Mouse (Mus musculus): ENCODE data around the gene Cpeb4. TPM values are rescaled to one million over a fixed set of nuclear protein-coding genes. Genes with fewer than 3 reads are reported as not detected.

Cpeb4 gene
- total and polyA plus RNA-seq, 2 experiments, result 9.0 to 30.6 TPM

- DNase-seq (ENCODE audit: extremely low read depth, low read depth, low spot score), result peak; percentile 60
- H3K36me3 ChIP-seq (ENCODE audit: control insufficient read depth, insufficient read depth, low read length), result no peaks in the 10 kb centered on the region
- no peaks in the 10 kb centered on the region for H3K79me2 ChIP-seq (ENCODE audit: control insufficient read depth, insufficient read depth, low read length)
- H3K4me3 ChIP-seq (ENCODE audit: insufficient read depth, low read depth, low read length), result peak overlapping the region; percentile 47
- WGBS, result 2% methylated on average over 17 of the region's 17 CpGs
- H3K27ac ChIP-seq (replicated peaks; ENCODE audit: insufficient read depth, low read depth, low read length), result no peak overlapping the region
- H3K27me3 ChIP-seq (ENCODE audit: control insufficient read depth, insufficient read depth, low read length), result no peaks in the 10 kb centered on the region
- TF ChIP-seq CTCF (IDR thresholded peaks at IDR 0.05; ENCODE audit: low read depth, low read length), result peak; percentile 53
- TF ChIP-seq POLR2A (IDR thresholded peaks at IDR 0.05; ENCODE audit: extremely low read depth, insufficient read depth, low read length), result no peak
- peaks cover 4% of the 10 kb centered on the region; the same call in 1 of the 2 replicates for H3K4me1 ChIP-seq (ENCODE audit: control insufficient read depth, insufficient read depth, low read length)
- H3K9ac ChIP-seq (ENCODE audit: low read depth, low read length), result peak overlapping the region; percentile 57
Measured at GRCm38 (mm10) chr11:31949331-31949785, 77.3 kb downstream of the Cpeb4 start.

DNA sequence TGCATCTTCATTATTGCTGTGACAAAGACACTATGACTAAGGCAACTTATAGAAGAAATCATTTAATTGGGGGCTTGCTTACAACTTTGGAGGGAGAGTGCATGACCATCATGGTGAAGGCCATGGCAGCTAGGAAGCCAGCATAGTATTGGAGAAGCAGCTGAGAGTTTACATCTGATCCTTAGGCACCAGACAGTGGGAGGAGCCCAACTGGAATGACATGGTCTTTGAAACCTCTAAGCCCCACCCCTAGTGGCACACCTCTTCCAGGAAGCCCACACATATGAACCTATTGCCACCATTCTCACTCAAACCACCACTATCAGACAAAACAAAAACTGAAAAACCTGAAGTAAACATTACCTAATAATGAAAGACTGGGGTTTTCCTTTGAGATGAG, 88.1 kb downstream of the Cpeb4 start:
- Histone ChIP-seq H3K36me3 (ENCODE audit: control insufficient read depth, insufficient read depth, low read length) (no peaks in the 10 kb centered on the region), H3K27ac (replicated peaks; ENCODE audit: insufficient read depth, low read depth, low read length) (no peak overlapping the region), H3K27me3 (ENCODE audit: control insufficient read depth, insufficient read depth, low read length) (no peaks in the 10 kb centered on the region), H3K4me1 (ENCODE audit: control insufficient read depth, insufficient read depth, low read length) (no peaks in the 10 kb centered on the region), H3K79me2 (ENCODE audit: control insufficient read depth, insufficient read depth, low read length) (no peaks in the 10 kb centered on the region), H3K4me3 (ENCODE audit: insufficient read depth, low read depth, low read length) (no peak overlapping the region), H3K9ac (ENCODE audit: low read depth, low read length) (no peak overlapping the region)
- TF ChIP-seq POLR2A (IDR thresholded peaks at IDR 0.05; ENCODE audit: extremely low read depth, insufficient read depth, low read length), result no peak
- no peak for TF ChIP-seq CTCF (IDR thresholded peaks at IDR 0.05; ENCODE audit: low read depth, low read length)
- DNase-seq (ENCODE audit: extremely low read depth, low read depth, low spot score), result no peak

GRCm38 (mm10) chr11:31963993-31964392, 92.0 kb downstream of the Cpeb4 start:
- 100% methylated on average over 1 of the region's 1 CpGs for WGBS
- Histone ChIP-seq H3K4me1 (ENCODE audit: control insufficient read depth, insufficient read depth, low read length) (no peaks in the 10 kb centered on the region), H3K36me3 (ENCODE audit: control insufficient read depth, insufficient read depth, low read length) (no peaks in the 10 kb centered on the region), H3K79me2 (ENCODE audit: control insufficient read depth, insufficient read depth, low read length) (no peaks in the 10 kb centered on the region), H3K27me3 (ENCODE audit: control insufficient read depth, insufficient read depth, low read length) (no peaks in the 10 kb centered on the region), H3K4me3 (ENCODE audit: insufficient read depth, low read depth, low read length) (no peak overlapping the region), H3K9ac (ENCODE audit: low read depth, low read length) (no peak overlapping the region), H3K27ac (replicated peaks; ENCODE audit: insufficient read depth, low read depth, low read length) (no peak overlapping the region)
- no peak for TF ChIP-seq POLR2A (IDR thresholded peaks at IDR 0.05; ENCODE audit: extremely low read depth, insufficient read depth, low read length)
- no peak for TF ChIP-seq CTCF (IDR thresholded peaks at IDR 0.05; ENCODE audit: low read depth, low read length)
- DNase-seq (ENCODE audit: extremely low read depth, low read depth, low spot score), result no peak

GRCm38 (mm10) chr11:31965256-31966134, 93.5 kb downstream of the Cpeb4 start, which contains the start of gene 4930524B15Rik:
TSS of gene 4930524B15Rik (plus strand) at chr11:31965592.
- Histone ChIP-seq H3K4me1 (ENCODE audit: control insufficient read depth, insufficient read depth, low read length) (no peaks in the 10 kb centered on the region), H3K27ac (replicated peaks; ENCODE audit: insufficient read depth, low read depth, low read length) (no peak within 1 kb of the TSS), H3K9ac (ENCODE audit: low read depth, low read length) (peak within 1 kb of the TSS; percentile 21; the same call in 1 of the 2 replicates), H3K4me3 (ENCODE audit: insufficient read depth, low read depth, low read length) (peak within 1 kb of the TSS; percentile 41; the same call in 1 of the 2 replicates), H3K27me3 (ENCODE audit: control insufficient read depth, insufficient read depth, low read length) (no peaks in the 10 kb centered on the region), H3K36me3 (ENCODE audit: control insufficient read depth, insufficient read depth, low read length) (no peaks in the 10 kb centered on the region), H3K79me2 (ENCODE audit: control insufficient read depth, insufficient read depth, low read length) (no peaks in the 10 kb centered on the region)
- 42% methylated on average over 49 of the region's 49 CpGs for WGBS
- no peak for TF ChIP-seq POLR2A (IDR thresholded peaks at IDR 0.05; ENCODE audit: extremely low read depth, insufficient read depth, low read length)
- no peak for TF ChIP-seq CTCF (IDR thresholded peaks at IDR 0.05; ENCODE audit: low read depth, low read length)
- DNase-seq (ENCODE audit: extremely low read depth, low read depth, low spot score), result no peak

GRCm38 (mm10) chr11:31974132-31974531, 102.1 kb downstream of the Cpeb4 start:
- no peak overlapping the region for H3K4me3 ChIP-seq (ENCODE audit: insufficient read depth, low read depth, low read length)
- H3K36me3 ChIP-seq (ENCODE audit: control insufficient read depth, insufficient read depth, low read length), result no peaks in the 10 kb centered on the region
- no peaks in the 10 kb centered on the region for H3K79me2 ChIP-seq (ENCODE audit: control insufficient read depth, insufficient read depth, low read length)
- no peak overlapping the region for H3K27ac ChIP-seq (replicated peaks; ENCODE audit: insufficient read depth, low read depth, low read length)
- H3K4me1 ChIP-seq (ENCODE audit: control insufficient read depth, insufficient read depth, low read length), result no peaks in the 10 kb centered on the region
- TF ChIP-seq POLR2A (IDR thresholded peaks at IDR 0.05; ENCODE audit: extremely low read depth, insufficient read depth, low read length), result no peak
- TF ChIP-seq CTCF (IDR thresholded peaks at IDR 0.05; ENCODE audit: low read depth, low read length), result no peak
- no peak for DNase-seq (ENCODE audit: extremely low read depth, low read depth, low spot score)
- no peaks in the 10 kb centered on the region for H3K27me3 ChIP-seq (ENCODE audit: control insufficient read depth, insufficient read depth, low read length)
- H3K9ac ChIP-seq (ENCODE audit: low read depth, low read length), result no peak overlapping the region
- WGBS, result 78% methylated on average over 4 of the region's 4 CpGs

DNA sequence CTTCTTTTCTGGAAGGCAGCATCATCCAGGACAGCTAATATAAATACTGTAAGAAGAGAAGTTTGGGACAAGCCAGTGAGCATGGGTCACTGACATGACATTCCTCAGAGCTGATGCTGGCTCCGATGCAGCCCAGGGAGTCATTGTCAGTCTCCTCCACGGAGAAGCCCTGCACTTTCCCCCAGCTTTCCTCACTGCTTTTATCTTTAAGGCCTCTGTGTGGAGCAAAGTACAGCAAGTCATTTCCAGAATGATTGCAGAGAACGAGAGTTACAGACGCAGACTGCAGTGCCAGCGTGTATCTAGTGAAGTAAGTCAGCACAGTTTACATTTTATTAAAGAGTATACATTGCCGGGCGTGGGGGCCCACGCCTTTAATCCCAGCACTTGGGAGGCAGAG, 102.8 kb downstream of the Cpeb4 start:
- H3K4me3 ChIP-seq (ENCODE audit: insufficient read depth, low read depth, low read length), result no peak overlapping the region
- H3K27ac ChIP-seq (replicated peaks; ENCODE audit: insufficient read depth, low read depth, low read length), result no peak overlapping the region
- TF ChIP-seq CTCF (IDR thresholded peaks at IDR 0.05; ENCODE audit: low read depth, low read length), result no peak
- no peak for TF ChIP-seq POLR2A (IDR thresholded peaks at IDR 0.05; ENCODE audit: extremely low read depth, insufficient read depth, low read length)
- no peaks in the 10 kb centered on the region for H3K79me2 ChIP-seq (ENCODE audit: control insufficient read depth, insufficient read depth, low read length)
- DNase-seq (ENCODE audit: extremely low read depth, low read depth, low spot score), result peak; percentile 18
- no peak overlapping the region for H3K9ac ChIP-seq (ENCODE audit: low read depth, low read length)
- H3K27me3 ChIP-seq (ENCODE audit: control insufficient read depth, insufficient read depth, low read length), result no peaks in the 10 kb centered on the region
- no peaks in the 10 kb centered on the region for H3K4me1 ChIP-seq (ENCODE audit: control insufficient read depth, insufficient read depth, low read length)
- no peaks in the 10 kb centered on the region for H3K36me3 ChIP-seq (ENCODE audit: control insufficient read depth, insufficient read depth, low read length)
- 66% methylated on average over 8 of the region's 8 CpGs for WGBS
